Mouse (Mus musculus) liver, embryonic 14.5 days (tissue): ENCODE measurements around the gene Cipc. TPM values are rescaled to one million over a fixed set of nuclear protein-coding genes. Genes with fewer than 3 reads are reported as not detected.

Experiments
- ATAC-seq: fragments of 200-750 bp; cut with Nextera tagmentation; 2 replicates; pipeline ENCODE4 v1.8.0; 2017; ENCODE audit warnings: moderate number of reproducible peaks, mild to moderate bottlenecking, moderate library complexity; ENCODE audit not compliant: insufficient read depth
- DNase-seq, 3 experiments: peaks; one replicate each; pipeline ENCODE4 v3.0.0-alpha.2; 2012 to 2013; ENCODE audit warnings: low read depth in 3 of 3, low spot score in 3 of 3
- H3K27ac ChIP-seq: fragments of 300-500 bp; sonication (generic); 2 replicates; pipeline ENCODE4 v1.5.1; 2014; ENCODE audit warnings: moderate library complexity, mild to moderate bottlenecking, control low read depth, inconsistent platforms
- H3K27me3 ChIP-seq: fragments of 300-500 bp; sonication (generic); 2 replicates; pipeline ENCODE4 v1.6.1; 2014; ENCODE audit warnings: mild to moderate bottlenecking, low read length, moderate library complexity; ENCODE audit not compliant: control insufficient read depth, insufficient read depth
- H3K36me3 ChIP-seq: fragments of 300-500 bp; sonication (generic); replicated peaks from 2 replicates; pipeline ENCODE4 v1.6.1; 2014; ENCODE audit warnings: low read depth; ENCODE audit not compliant: control insufficient read depth, insufficient read depth
- H3K4me1 ChIP-seq, 2 experiments: fragments of 200-500 bp in 1 of 2; fragments of 300-500 bp in 1 of 2; sonication (generic) in 1 of 2; replicated peaks; 2 replicates each; pipeline ENCODE4 v1.6.1; 2012 to 2014; ENCODE audit warnings: antibody characterized with exemption in 1 of 2, inconsistent platforms in 1 of 2, low read length in 1 of 2; ENCODE audit not compliant: control insufficient read depth in 2 of 2, insufficient read depth in 2 of 2
- H3K4me2 ChIP-seq: fragments of 300-500 bp; sonication (generic); 2 replicates; pipeline ENCODE4 v1.6.1; 2014; ENCODE audit warnings: low read depth, mild to moderate bottlenecking, control low read depth, moderate library complexity
- H3K4me3 ChIP-seq, 2 experiments: fragments of 200-500 bp in 1 of 2; fragments of 300-500 bp in 1 of 2; sonication (generic) in 1 of 2; 2 replicates each; pipeline ENCODE4 v1.5.1; 2012 to 2014; ENCODE audit warnings: low read depth in 2 of 2, low read length in 2 of 2, mild to moderate bottlenecking in 2 of 2, control low read depth in 1 of 2, inconsistent platforms in 1 of 2, moderate library complexity in 1 of 2; ENCODE audit not compliant: insufficient read depth in 1 of 2
- H3K9ac ChIP-seq: fragments of 300-500 bp; sonication (generic); replicated peaks from 2 replicates; pipeline ENCODE4 v1.6.1; 2014; ENCODE audit warnings: mild to moderate bottlenecking, control low read depth, moderate library complexity
- H3K9me3 ChIP-seq: fragments of 300-500 bp; sonication (generic); 2 replicates; pipeline ENCODE4 v1.6.1; 2016; ENCODE audit warnings: low read length, mixed read lengths; ENCODE audit not compliant: control insufficient read depth
- CTCF ChIP-seq: IDR thresholded peaks from 2 replicates; pipeline ENCODE4 v1.5.1; 2016; ENCODE audit warnings: antibody characterized with exemption, low read depth, control low read depth
- EP300 ChIP-seq: IDR thresholded peaks from 2 replicates; pipeline ENCODE4 v1.6.1; 2016; ENCODE audit warnings: antibody characterized with exemption, low read depth
- WGBS: fragments of 180-500 bp; shearing (Covaris S2); extraction: QIAGEN DNeasy Blood & Tissue Kit; methylation state at CpG from one replicate; pipeline ENCODE4 v1.1.7; 2014; ENCODE audit not compliant: insufficient replicate concordance; 5-methylcytosine and 5-hydroxymethylcytosine counted together
- polyA plus RNA-seq, 2 experiments: library from polyadenylated mRNA; depleted of rRNA in 1 of 2; stranded (reverse) in 1 of 2; unstranded in 1 of 2; fragments of >200 nt; fragmentation: Nextera tagmentation in 1 of 2; extraction: Ambion mirVana in 1 of 2; gene quantifications; 2 replicates each; pipeline versions ENCODE4 v1.2.1 to v1.2.3; 2012 to 2014

The Cipc gene
- polyA plus RNA-seq, 2 experiments = 8.8 to 10.0 TPM

GRCm38 (mm10) chr12:86936587-86937343 is 10.1 kb upstream of the Cipc start:
- Histone ChIP-seq H3K27ac (no peak overlapping the region), H3K4me2 (no peak overlapping the region), H3K36me3 (no peaks in the 10 kb centered on the region), H3K4me3 (no peak overlapping the region), H3K27me3 (no peaks in the 10 kb centered on the region), H3K9me3 (no peaks in the 10 kb centered on the region), H3K4me1 (no peaks in the 10 kb centered on the region), H3K9ac (no peak overlapping the region)
- no peak for TF ChIP-seq EP300
- DNase-seq (no peak), ATAC-seq (no peak)
- 58% methylated on average over 11 of the region's 11 CpGs for WGBS

- H3K9me3 ChIP-seq = no peaks in the 10 kb centered on the region
- no peaks in the 10 kb centered on the region for H3K4me1 ChIP-seq
- WGBS = 33% methylated on average over 9 of the region's 9 CpGs
- no peak for ATAC-seq
- H3K4me2 ChIP-seq = no peak overlapping the region
- DNase-seq = no peak
- H3K36me3 ChIP-seq = no peaks in the 10 kb centered on the region
- no peak overlapping the region for H3K9ac ChIP-seq
- H3K4me3 ChIP-seq = no peak overlapping the region
- no peak for TF ChIP-seq CTCF
- TF ChIP-seq EP300 = no peak
- H3K27me3 ChIP-seq = no peaks in the 10 kb centered on the region
- H3K27ac ChIP-seq = no peak overlapping the region
Measured at GRCm38 (mm10) chr12:86938571-86938970, 8.3 kb upstream of the Cipc start.

GRCm38 (mm10) chr12:86941173-86941572 is 5.7 kb upstream of the Cipc start:
- TF ChIP-seq EP300 = no peak
- TF ChIP-seq CTCF = no peak
- ATAC-seq (no peak), DNase-seq (no peak)
- Histone ChIP-seq H3K4me2 (no peak overlapping the region), H3K9ac (no peak overlapping the region), H3K27ac (no peak overlapping the region), H3K4me3 (no peak overlapping the region), H3K4me1 (peaks cover 4 to 6% of the 10 kb centered on the region in 2 experiments; a peak in 3 of 4 replicates), H3K9me3 (no peaks in the 10 kb centered on the region), H3K36me3 (no peaks in the 10 kb centered on the region), H3K27me3 (no peaks in the 10 kb centered on the region)
- 54% methylated on average over 11 of the region's 11 CpGs for WGBS

GRCm38 (mm10) chr12:86941734-86942486 is 4.9 kb upstream of the Cipc start:
- no peaks in the 10 kb centered on the region for H3K36me3 ChIP-seq
- no peaks in the 10 kb centered on the region for H3K9me3 ChIP-seq
- no peak for TF ChIP-seq EP300
- H3K27me3 ChIP-seq = no peaks in the 10 kb centered on the region
- no peak overlapping the region for H3K4me3 ChIP-seq
- H3K9ac ChIP-seq = no peak overlapping the region
- 54% methylated on average over 5 of the region's 5 CpGs for WGBS
- ATAC-seq = no peak
- no peak overlapping the region for H3K4me2 ChIP-seq
- no peak for DNase-seq
- H3K27ac ChIP-seq = no peak overlapping the region
- H3K4me1 ChIP-seq = peaks cover 5 to 7% of the 10 kb centered on the region in 2 experiments; a peak in 3 of 4 replicates

- ATAC-seq (no peak), DNase-seq (no peak)
- Histone ChIP-seq H3K4me1 (peaks cover 9 to 11% of the 10 kb centered on the region in 2 experiments; a peak in 3 of 4 replicates), H3K9ac (no peak overlapping the region), H3K4me3 (no peak overlapping the region), H3K9me3 (no peaks in the 10 kb centered on the region), H3K27ac (no peak overlapping the region), H3K27me3 (no peaks in the 10 kb centered on the region), H3K36me3 (no peaks in the 10 kb centered on the region), H3K4me2 (no peak overlapping the region)
- TF ChIP-seq EP300 (no peak), CTCF (no peak)
- 71% methylated on average over 8 of the region's 8 CpGs for WGBS
Measured at GRCm38 (mm10) chr12:86943421-86943820, 3.4 kb upstream of the Cipc start.
